Mouse (Mus musculus) lung, postnatal 36 days (tissue): ENCODE measurements around the gene Syne2.

ENCODE experiments used
- DNase-seq: peaks from one replicate; pipeline ENCODE4 v3.0.0; 2022; ENCODE audit warnings: mixed read lengths

Gene Syne2

GRCm38 (mm10) chr12:75873546-75874235, 55.8 kb downstream of the Syne2 start:
- no peak for DNase-seq

- DNase-seq = no peak
Measured at GRCm38 (mm10) chr12:75874287-75874994, 56.5 kb downstream of the Syne2 start.

DNA sequence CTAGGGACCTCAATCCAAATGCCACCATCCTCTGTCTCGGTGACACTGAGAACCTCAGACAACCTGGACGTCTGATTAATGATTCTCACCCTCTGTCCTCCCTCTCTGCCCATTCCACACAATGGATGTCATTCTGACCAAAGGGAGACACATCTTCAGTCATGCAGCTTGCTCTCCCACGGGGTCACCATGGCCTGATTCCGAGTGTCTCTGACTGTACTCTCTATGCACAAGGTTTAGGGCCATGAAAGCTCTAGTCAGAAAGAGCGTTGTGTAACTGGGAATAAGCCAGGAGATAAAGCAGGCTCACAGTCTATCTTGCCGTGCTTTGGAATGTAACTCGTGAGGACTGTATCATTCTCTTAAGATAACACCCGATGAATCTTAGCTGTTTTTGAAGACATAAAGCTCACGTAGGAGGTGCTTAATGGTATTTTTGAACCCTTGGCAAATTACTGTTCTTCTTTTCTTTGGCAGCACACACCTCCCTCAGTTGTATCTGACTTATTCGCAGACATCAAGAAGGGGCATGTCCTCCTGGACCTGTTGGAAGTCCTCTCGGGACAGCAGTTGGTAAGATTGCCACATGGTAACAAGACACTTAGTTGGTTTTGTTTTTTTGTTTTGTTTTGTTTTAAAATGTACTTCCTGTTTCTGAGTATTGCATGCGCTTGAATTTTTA, 61.8 kb downstream of the Syne2 start:
- no peak for DNase-seq

GRCm38 (mm10) chr12:75881554-75881953, 63.6 kb downstream of the Syne2 start:
- peak; percentile 32 for DNase-seq

DNA sequence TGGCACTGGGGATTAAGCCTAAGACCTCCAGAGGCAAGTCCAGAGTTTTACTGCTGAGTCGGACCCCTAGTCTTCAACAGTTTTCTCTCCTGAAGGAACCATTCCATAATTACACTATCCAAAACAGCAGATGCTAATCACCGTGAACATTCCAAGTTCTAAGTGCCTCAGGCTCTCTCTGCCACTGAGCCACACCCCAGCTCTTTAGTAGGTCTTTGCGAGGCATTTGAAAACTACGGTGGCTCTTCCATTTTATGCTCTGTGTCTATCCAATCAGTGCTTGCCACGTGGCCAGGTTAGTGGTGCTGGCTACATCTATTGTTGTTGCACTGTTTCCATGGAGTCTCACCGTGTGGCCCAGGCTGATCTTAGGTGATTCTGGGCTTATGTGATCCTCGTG, 68.2 kb downstream of the Syne2 start:
- no peak for DNase-seq

DNA sequence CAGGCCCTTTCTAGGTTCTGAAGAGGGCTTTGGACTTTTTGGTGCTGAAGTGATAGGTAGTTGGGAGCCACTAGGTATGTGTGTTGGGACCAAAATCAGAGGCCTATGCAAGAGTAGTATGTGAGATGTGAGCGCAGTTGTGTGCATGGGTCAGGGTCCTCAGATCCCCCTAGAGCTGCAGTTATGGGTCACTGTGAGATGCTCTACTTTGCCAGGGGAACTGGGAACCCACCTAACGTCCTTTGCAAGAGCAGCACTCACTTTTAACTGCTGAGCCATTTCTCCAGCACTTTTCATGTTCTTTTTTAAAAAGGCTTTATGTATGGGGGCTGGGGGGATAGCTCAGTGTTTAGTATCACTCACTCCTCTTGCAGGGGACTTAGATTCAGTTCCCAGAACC, 69.0 kb downstream of the Syne2 start:
- no peak for DNase-seq

DNA sequence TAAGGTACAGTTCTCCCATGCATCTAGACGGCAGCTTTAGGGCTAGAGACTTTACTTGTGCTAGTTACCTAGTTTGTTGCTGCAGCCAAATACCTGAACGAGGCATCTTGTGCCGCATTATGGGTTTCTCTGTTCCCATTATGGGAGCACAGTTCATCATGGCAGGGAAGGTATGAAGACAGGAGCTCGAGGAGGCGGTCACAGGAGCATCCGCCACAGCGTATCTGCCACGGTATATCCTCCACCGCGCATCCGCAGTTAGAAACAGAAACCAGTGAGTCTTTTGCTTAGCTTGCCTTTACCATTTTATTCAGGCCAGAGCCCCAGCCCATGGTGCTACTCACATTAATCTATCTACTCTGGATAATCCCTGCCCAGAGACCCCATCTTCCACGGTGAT, 70.8 kb downstream of the Syne2 start:
- no peak for DNase-seq

GRCm38 (mm10) chr12:75891206-75891605, 73.3 kb downstream of the Syne2 start:
- no peak for DNase-seq

DNA sequence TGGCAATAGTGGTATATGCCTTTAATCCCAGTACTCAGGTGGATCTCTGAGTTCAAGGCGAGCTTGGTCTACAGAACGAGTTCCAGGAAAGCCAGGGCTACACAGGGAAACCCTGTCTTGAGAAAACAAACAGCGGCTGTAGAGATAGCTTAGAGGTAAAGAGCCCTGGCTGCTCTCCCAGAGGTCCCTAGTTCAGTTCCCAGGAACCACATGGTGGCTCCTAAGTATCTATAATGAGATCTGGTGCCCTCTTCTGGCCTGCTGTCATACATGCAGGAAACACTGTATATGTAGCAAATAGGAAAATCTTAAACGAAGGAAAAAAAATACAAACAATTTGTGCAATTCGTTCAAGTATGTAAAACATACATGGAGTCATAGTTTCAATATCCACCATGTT, 75.5 kb downstream of the Syne2 start:
- peak; percentile 71 for DNase-seq

DNA sequence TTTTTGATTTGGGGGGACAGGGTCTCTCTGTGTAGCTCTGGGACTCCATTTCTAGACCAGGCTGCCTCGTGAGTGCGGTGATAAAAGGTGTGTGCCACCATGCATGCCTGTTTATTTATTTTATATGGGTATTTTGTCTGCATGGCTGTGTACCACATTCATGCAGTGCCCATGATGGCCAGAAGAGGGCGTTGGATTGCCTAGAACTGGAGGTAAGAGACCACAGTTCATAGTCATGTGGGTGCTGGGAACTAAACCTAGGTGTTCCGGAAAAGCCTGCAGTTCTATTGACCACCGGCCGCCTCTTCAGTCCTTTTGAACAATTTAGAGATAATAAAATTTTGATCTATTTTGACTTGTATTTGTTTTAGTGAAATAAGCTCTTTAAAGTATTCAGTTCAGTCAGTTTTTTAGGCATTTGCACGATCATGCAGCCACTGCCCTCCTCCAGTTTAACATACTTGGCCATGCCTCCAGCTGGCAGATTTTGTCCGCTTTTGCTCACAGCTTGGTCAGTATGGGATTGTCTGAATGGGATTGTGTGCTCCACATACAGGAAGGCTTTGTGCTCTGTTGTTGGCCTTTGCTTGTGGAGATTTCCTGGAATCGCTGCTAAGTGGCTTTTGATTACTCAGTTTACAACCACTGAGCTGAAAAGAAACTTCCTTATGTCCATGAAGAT, 76.5 kb downstream of the Syne2 start:
- DNase-seq = peak; percentile 48

- no peak for DNase-seq
Measured at GRCm38 (mm10) chr12:75894998-75895331, 77.0 kb downstream of the Syne2 start.

- DNase-seq = no peak
Measured at GRCm38 (mm10) chr12:75897793-75898192, 79.9 kb downstream of the Syne2 start.

- DNase-seq = no peak
Measured at GRCm38 (mm10) chr12:75901721-75902120, 83.8 kb downstream of the Syne2 start.

DNA sequence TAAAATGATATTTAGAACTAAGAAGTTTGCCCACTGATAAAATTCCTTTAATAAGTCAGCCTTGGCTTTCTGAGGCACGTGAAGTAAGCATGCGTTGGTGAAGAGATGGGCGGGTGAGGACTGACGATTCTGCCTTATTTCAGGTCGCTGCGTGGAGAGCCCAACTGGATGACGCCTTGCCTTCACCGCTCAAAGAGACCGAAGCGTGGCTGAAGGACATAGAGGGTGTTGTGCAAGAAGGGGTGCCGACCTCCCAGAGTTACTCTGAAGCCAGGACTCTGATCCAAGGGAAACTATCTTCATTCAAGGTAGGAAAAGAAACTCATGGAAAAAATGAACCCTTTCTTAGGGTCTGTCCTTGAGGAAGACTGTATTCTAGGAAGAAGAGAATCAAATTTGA, 86.1 kb downstream of the Syne2 start:
- DNase-seq = no peak

DNA sequence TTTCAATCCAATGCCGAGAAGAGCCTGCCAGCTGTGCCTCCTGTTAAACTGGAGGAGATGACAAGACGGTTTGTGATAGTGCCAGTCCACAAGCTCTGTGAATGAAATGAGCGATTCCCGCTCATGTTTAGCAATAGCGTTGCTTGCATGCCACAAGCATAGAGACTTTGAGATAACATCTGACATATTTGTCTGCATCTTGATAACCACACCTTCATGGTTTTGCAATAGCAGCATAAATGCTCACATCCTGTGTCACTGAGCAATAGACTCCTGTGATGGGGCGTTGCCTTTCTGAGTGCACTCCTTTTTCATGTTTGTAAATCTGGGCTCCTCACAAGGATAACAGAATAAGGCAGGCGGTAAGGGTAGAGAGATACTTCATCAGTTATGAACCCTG, 87.4 kb downstream of the Syne2 start:
- DNase-seq = no peak

GRCm38 (mm10) chr12:75908466-75908865, 90.5 kb downstream of the Syne2 start:
- DNase-seq = no peak

GRCm38 (mm10) chr12:75915694-75916093, 97.8 kb downstream of the Syne2 start:
- DNase-seq = peak; percentile 23

GRCm38 (mm10) chr12:75918415-75918814, 100.5 kb downstream of the Syne2 start:
- DNase-seq = no peak

DNA sequence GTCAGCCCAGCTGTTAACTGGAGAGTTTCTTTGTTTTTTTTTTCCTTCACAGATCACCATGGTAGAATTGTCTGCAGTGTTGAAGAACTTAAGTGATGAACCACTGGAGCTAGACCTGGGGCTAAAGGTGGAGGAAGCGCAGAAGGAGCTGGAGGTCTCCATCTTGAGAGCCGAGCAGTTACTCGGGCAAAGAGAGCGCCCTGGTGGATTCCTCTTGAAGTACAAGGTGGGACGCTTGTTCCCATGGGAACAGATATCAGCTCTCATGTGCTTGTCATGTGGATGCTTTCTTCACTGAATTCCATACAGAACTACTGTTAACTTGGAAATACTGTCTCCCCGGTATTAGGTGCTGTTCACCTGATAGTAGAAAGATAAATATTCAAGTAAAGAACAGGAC, 101.0 kb downstream of the Syne2 start:
- peak; percentile 25 for DNase-seq

DNA sequence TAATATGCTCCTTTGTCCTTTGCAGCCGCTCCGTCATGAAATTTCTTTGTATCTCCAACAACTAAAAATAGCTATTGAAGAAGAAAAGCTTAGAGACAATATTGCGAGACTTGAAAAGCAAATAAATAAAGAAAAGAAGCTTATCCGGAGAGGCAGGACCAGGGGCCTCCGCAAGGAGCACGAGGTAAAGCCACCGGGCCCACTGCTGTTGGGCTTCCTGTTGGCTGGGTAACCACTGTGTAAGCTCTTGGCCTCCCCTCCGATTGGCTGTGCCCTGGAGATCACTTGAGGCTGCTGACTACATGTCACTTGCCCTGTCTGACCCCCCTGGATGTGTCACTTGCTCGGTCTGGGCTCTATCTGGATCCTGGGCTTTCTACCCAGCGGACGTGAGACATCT, 105.0 kb downstream of the Syne2 start:
- DNase-seq = no peak

- no peak for DNase-seq
Measured at GRCm38 (mm10) chr12:75924852-75925251, 106.9 kb downstream of the Syne2 start.

DNA sequence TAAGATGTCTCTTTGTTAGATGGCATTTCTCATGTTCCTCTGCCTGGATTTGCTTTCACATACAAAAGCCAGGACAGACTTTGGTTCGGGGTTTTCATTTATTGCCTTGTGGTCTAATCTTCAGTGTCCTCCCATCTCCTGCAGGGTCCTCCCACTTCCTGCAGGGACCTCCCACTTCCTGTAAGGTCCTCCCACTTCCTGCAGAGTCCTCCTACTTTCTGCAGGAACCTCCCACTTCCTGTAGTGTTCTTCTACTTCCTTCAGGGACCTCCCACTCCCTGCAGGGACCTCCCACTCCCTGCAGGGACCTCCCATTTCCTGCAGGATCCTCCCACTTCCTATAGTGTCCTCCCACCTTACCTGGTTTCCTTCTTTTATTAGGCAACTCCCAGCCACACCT, 109.7 kb downstream of the Syne2 start:
- DNase-seq = no peak

DNA sequence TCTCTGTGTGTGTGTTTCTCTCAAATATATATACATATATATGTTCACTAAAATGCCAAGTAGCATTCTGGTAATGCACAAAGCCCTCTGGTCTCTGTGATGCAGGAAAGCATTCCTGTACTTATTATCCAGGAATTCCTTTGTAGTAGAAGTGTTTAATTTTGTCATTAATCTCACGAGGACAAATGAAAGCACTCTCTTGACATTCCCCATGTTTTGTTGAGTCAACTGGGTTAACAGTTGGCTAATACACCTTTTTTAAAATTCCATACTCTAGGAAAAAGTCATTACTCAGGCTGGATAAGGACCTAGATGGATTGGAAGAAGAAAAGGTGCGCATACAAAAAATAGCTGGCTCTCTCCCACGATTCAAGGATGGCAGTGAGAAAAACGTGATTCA, 115.6 kb downstream of the Syne2 start:
- no peak for DNase-seq

DNA sequence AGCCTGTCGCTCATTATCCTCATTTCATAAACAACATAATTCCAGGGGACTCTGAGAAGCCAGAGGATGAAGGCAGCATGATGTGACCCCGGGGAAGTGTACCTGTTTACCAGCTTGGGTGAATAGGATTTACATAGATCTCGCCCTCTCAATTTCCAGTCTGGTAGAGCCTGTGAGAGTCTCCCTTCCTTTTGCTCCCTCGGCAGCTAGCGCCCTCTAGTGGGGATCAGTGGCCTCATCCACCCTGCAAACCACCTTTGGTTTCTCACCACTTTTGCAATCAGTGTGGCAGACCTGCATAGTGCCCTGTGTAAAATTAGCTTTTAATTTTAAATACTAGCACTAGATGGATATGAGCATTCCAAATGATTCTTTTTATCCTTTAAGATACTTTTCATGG, 133.4 kb downstream of the Syne2 start:
- peak; percentile 57 for DNase-seq
